8 mouse cellular contexts compared by ENCODE assay signal in the genomic region with DNA sequence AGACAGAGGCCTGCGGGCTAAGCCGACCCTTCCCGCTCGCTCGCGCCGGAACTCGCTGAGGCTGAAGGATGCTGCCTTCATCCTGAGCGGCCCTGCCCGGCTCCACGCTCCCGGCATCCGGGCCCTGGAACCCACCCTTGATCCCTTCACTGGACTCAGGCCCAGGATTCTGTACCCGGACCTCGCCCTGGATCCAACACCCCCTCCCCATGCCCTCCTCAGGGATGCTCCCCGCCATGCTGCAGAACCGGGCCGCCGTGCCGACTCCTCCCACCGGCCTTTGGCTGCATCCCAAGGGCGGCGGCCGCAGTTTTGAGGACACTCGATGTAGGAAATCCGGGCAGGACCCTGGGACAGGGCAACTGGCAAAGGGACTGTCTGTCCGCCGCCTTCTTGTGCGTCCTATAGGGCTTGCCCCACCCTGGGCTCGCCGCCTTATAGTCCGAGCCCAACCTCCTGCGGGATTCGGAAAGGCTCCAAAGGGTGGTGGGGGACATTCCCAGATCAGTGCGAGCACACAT. TPM values are rescaled to one million over a fixed set of nuclear protein-coding genes. Genes with fewer than 3 reads are reported as not detected.
DNase-seq lines count a peak whose midpoint lies in the region; ATAC-seq and TF ChIP-seq lines count a peak whose summit lies in the region.

No protein-coding gene starts in this region.

- peak overlapping the region; percentile 98; the same call in 1 of the 2 replicates for H3K27ac ChIP-seq in heart, postnatal 0 days (ENCODE audit: low read depth)
- H3K27ac ChIP-seq in layer of hippocampus, adult 2 months = peak overlapping the region; percentile 92

- no peaks in the 10 kb centered on the region for H3K36me3 ChIP-seq in heart, postnatal 0 days (replicated peaks; ENCODE audit: control insufficient read depth, insufficient read depth, low read length)

- peaks cover 14% of the 10 kb centered on the region for H3K4me1 ChIP-seq in heart, postnatal 0 days (ENCODE audit: control insufficient read depth, insufficient read depth)

- peak overlapping the region; percentile 77 for H3K4me3 ChIP-seq in heart, postnatal 0 days (ENCODE audit: low read depth, low read length)
- peak overlapping the region; percentile 84 for H3K4me3 ChIP-seq in layer of hippocampus, adult 2 months

- H3K9ac ChIP-seq in heart, postnatal 0 days (replicated peaks; ENCODE audit: low read depth, low read length) = peak overlapping the region; percentile 76

- H3K27me3 ChIP-seq in heart, postnatal 0 days (ENCODE audit: control insufficient read depth, insufficient read depth, low read length) = no peaks in the 10 kb centered on the region

- peak; percentile 42 for ATAC-seq in erythroblast, adult 5-6 weeks (replicated peaks; ENCODE audit: low FRiP score, poor library complexity, severe bottlenecking)
- peak; percentile 8 for ATAC-seq in heart, postnatal 0 days (ENCODE audit: insufficient read depth, low read depth)

- no peak for TF ChIP-seq EP300 in heart, postnatal 0 days (IDR thresholded peaks at IDR 0.05; ENCODE audit: low read depth)

- H3K4me2 ChIP-seq in heart, postnatal 0 days (ENCODE audit: low read depth, low read length) = peak overlapping the region; percentile 99

- 0% methylated on average over 35 of the region's 35 CpGs for WGBS in heart, postnatal 0 days

- H3K9me3 ChIP-seq in heart, postnatal 0 days (replicated peaks; ENCODE audit: control insufficient read depth, low read length) = no peaks in the 10 kb centered on the region

- peak; percentile 52 to 62 for DNase-seq in heart, adult 18-20 months
- no peak for DNase-seq in heart, adult 9 months (ENCODE audit: low spot score in 2 of 2)
- peak; percentile 68 for DNase-seq in adrenal gland, postnatal 14 days
- DNase-seq in heart, postnatal 0 days (ENCODE audit: low spot score) = no peak
- no peak for DNase-seq in layer of hippocampus, adult 2 months (ENCODE audit: low spot score in 2 of 2)
- DNase-seq in lung, postnatal 36 days = peak; percentile 72
- DNase-seq in testis, postnatal 10 days (ENCODE audit: low spot score) = peak; percentile 75

- TF ChIP-seq CTCF in heart, postnatal 0 days (IDR thresholded peaks at IDR 0.05; ENCODE audit: low read depth) = no peak
- TF ChIP-seq CTCF in layer of hippocampus, adult 2 months (conservative IDR thresholded peaks at IDR 0.05) = no peak

RNA-seq across cellular contexts. Expression of gene Acot7, which starts 0.5 kb away (rescaled TPM):
- total RNA-seq in heart, adult 18-20 months (2021) = 10 to 100 TPM; 61.9 to 66.2 TPM
- total RNA-seq in adrenal gland, postnatal 14 days (2021) = 32.2 and 34.2 TPM in 2 replicates
- 15.3 and 19.4 TPM in 2 replicates for total RNA-seq in erythroblast, adult 5-6 weeks (2015; ENCODE audit: low replicate concordance)
- 5.2 and 9.7 TPM in 2 replicates for total RNA-seq in erythroblast, adult 5-6 weeks (2017; ENCODE audit: low replicate concordance)
- total RNA-seq in heart, postnatal 0 days (2014; rRNA removed; ENCODE audit: low replicate concordance) = 17.9 and 39.5 TPM in 2 replicates
- polyA plus RNA-seq in heart, postnatal 0 days (2015; fragmentation: Nextera tagmentation; extraction: Ambion mirVana) = 68.8 and 73.5 TPM in 2 replicates
- 100 to 1,000 TPM; 306 to 335 TPM for total RNA-seq in layer of hippocampus, adult 2 months (2021)

RNA-seq across cellular contexts. Expression of gene Hes2, which starts 19.7 kb away (rescaled TPM):
- not detected for total RNA-seq in heart, adult 18-20 months (2021)
- total RNA-seq in adrenal gland, postnatal 14 days (2021) = not detected in 2 replicates
- not detected in 2 replicates for total RNA-seq in erythroblast, adult 5-6 weeks (2015; ENCODE audit: low replicate concordance)
- not detected in 2 replicates for total RNA-seq in erythroblast, adult 5-6 weeks (2017; ENCODE audit: low replicate concordance)
- total RNA-seq in heart, postnatal 0 days (2014; rRNA removed; ENCODE audit: low replicate concordance) = not detected in 2 replicates
- not detected in 2 replicates for polyA plus RNA-seq in heart, postnatal 0 days (2015; fragmentation: Nextera tagmentation; extraction: Ambion mirVana)
- not detected for total RNA-seq in layer of hippocampus, adult 2 months (2021)

RNA-seq across cellular contexts. Expression of gene Espn, which starts 26.2 kb away (rescaled TPM):
- total RNA-seq in heart, adult 18-20 months (2021) = 1 to 10 TPM; 2.5 to 2.7 TPM
- 0.71 and 0.96 TPM in 2 replicates for total RNA-seq in adrenal gland, postnatal 14 days (2021)
- not detected in 2 replicates for total RNA-seq in erythroblast, adult 5-6 weeks (2015; ENCODE audit: low replicate concordance)
- 0.34 and 0.42 TPM in 2 replicates for total RNA-seq in erythroblast, adult 5-6 weeks (2017; ENCODE audit: low replicate concordance)
- total RNA-seq in heart, postnatal 0 days (2014; rRNA removed; ENCODE audit: low replicate concordance) = 0.34 and 0.97 TPM in 2 replicates
- polyA plus RNA-seq in heart, postnatal 0 days (2015; fragmentation: Nextera tagmentation; extraction: Ambion mirVana) = 0.69 and 0.87 TPM in 2 replicates
- total RNA-seq in layer of hippocampus, adult 2 months (2021) = 1 to 10 TPM; 1.2 to 1.9 TPM

Comparison
In these comparisons a context has a peak if more than half of its experiments do, and no peak if none do; other contexts are left out.
1. DNase-seq: peak in heart, adult 18-20 months (2 of 2), adrenal gland, postnatal 14 days (single experiment), lung, postnatal 36 days (single experiment) and testis, postnatal 10 days (single experiment); none in heart, adult 9 months (0 of 2), heart, postnatal 0 days (single experiment) and layer of hippocampus, adult 2 months (0 of 2).